Mouse (Mus musculus) CH12.LX (cell line): ENCODE measurements around the gene Plp2. TPM values are rescaled to one million over a fixed set of nuclear protein-coding genes. Genes with fewer than 3 reads are reported as not detected.
A peak's percentile ranks its signal among the peaks of the same experiment; 100 is the strongest.

Source experiments
- DNase-seq: peaks from one replicate; pipeline ENCODE4 v3.0.0-alpha.2; 2013; ENCODE audit errors: extremely low read depth
- H3K27ac ChIP-seq: 2 replicates; pipeline ENCODE4 v1.5.1; 2012; ENCODE audit warnings: low read depth, mild to moderate bottlenecking, control low read depth, moderate library complexity; ENCODE audit not compliant: insufficient read depth
- H3K27me3 ChIP-seq: replicated peaks from 2 replicates; pipeline ENCODE3; 2012; ENCODE audit warnings: inconsistent platforms
- H3K36me3 ChIP-seq, 2 experiments: replicated peaks in 1 of 2; 2 replicates each; pipeline versions ENCODE3 to v1.6.1; 2012; ENCODE audit warnings: inconsistent platforms in 1 of 2, low read length in 1 of 2, mild to moderate bottlenecking in 1 of 2, mixed read lengths in 1 of 2, moderate library complexity in 1 of 2; ENCODE audit not compliant: control insufficient read depth in 1 of 2, insufficient read depth in 1 of 2
- H3K4me1 ChIP-seq, 2 experiments: 2 replicates each; pipeline ENCODE4 v1.6.1; 2012; ENCODE audit warnings: inconsistent platforms in 1 of 2, moderate library complexity in 1 of 2; ENCODE audit not compliant: insufficient read depth in 2 of 2, control insufficient read depth in 1 of 2
- H3K4me2 ChIP-seq: 2 replicates; pipeline ENCODE4 v1.6.1; 2012; ENCODE audit warnings: low read depth, mild to moderate bottlenecking, control low read depth; ENCODE audit not compliant: poor library complexity, insufficient read depth, severe bottlenecking
- H3K4me3 ChIP-seq, 3 experiments: fragments of 150-350 bp in 1 of 3; sonication (generic) in 1 of 3; replicated peaks in 1 of 3; 2 replicates each; pipeline versions ENCODE3 to v1.5.1; 2011 to 2012; ENCODE audit warnings: low read depth in 2 of 3, low read length in 2 of 3, mild to moderate bottlenecking in 2 of 3, moderate library complexity in 2 of 3, control low read depth in 1 of 3, improper control_type of control experiment in 1 of 3, inconsistent platforms in 1 of 3, mixed read lengths in 1 of 3; ENCODE audit not compliant: poor library complexity in 1 of 3
- H3K79me2 ChIP-seq: replicated peaks from 2 replicates; pipeline ENCODE4 v1.6.1; 2012; ENCODE audit warnings: mild to moderate bottlenecking, moderate library complexity; ENCODE audit not compliant: control insufficient read depth, poor library complexity, insufficient read depth, severe bottlenecking; ENCODE audit errors: extremely low read depth
- H3K9ac ChIP-seq: 2 replicates; pipeline ENCODE4 v1.6.1; 2012; ENCODE audit warnings: low read depth, mild to moderate bottlenecking, control low read depth, moderate library complexity; ENCODE audit not compliant: insufficient read depth
- H3K9me3 ChIP-seq: replicated peaks from 2 replicates; pipeline ENCODE3; 2012; ENCODE audit warnings: low read length, inconsistent platforms, mixed read lengths
- BHLHE40 ChIP-seq: IDR thresholded peaks from 2 replicates; pipeline ENCODE4 v1.6.1; 2011; ENCODE audit warnings: mild to moderate bottlenecking, low read depth, low read length, improper control_type of control experiment
- CHD1 ChIP-seq: IDR thresholded peaks from 2 replicates; pipeline ENCODE4 v1.6.1; 2012; ENCODE audit warnings: low read depth, low read length, improper control_type of control experiment, inconsistent platforms
- CHD2 ChIP-seq: IDR thresholded peaks from 2 replicates; pipeline ENCODE4 v1.6.1; 2011; ENCODE audit warnings: low read length, improper control_type of control experiment
- CTCF ChIP-seq, 2 experiments: IDR thresholded peaks in 1 of 2; conservative IDR thresholded peaks in 1 of 2; 2 replicates each; pipeline ENCODE4 v1.5.1; 2011 to 2012; ENCODE audit warnings: low read depth in 2 of 2, low read length in 2 of 2, improper control_type of control experiment in 1 of 2, inconsistent platforms in 1 of 2, mild to moderate bottlenecking in 1 of 2, moderate library complexity in 1 of 2
- E2F4 ChIP-seq: IDR thresholded peaks from 2 replicates; pipeline ENCODE4 v1.6.1; 2011; ENCODE audit warnings: low read depth, low read length, improper control_type of control experiment; ENCODE audit not compliant: insufficient replicate concordance
- ELF1 ChIP-seq: IDR thresholded peaks from 2 replicates; pipeline ENCODE4 v1.6.1; 2014; ENCODE audit warnings: low read depth, mild to moderate bottlenecking, inconsistent platforms, low read length, improper control_type of control experiment
- EP300 ChIP-seq: IDR thresholded peaks from 2 replicates; pipeline ENCODE4 v1.6.1; 2011; ENCODE audit warnings: low read length, improper control_type of control experiment
- ETS1 ChIP-seq: conservative IDR thresholded peaks from 2 replicates; pipeline ENCODE4 v1.6.1; 2012; ENCODE audit warnings: low read depth, mild to moderate bottlenecking, inconsistent platforms, low read length, improper control_type of control experiment, moderate library complexity
- GABPA ChIP-seq: IDR thresholded peaks from 2 replicates; pipeline ENCODE4 v1.6.1; 2012; ENCODE audit warnings: low read depth, low read length, improper control_type of control experiment, inconsistent platforms; ENCODE audit not compliant: insufficient replicate concordance
- HCFC1 ChIP-seq: IDR thresholded peaks from 2 replicates; pipeline ENCODE4 v1.6.1; 2012; ENCODE audit warnings: low read depth, mild to moderate bottlenecking, inconsistent platforms, low read length, improper control_type of control experiment
- IRF4 ChIP-seq: IDR thresholded peaks from 2 replicates; pipeline ENCODE4 v1.6.1; 2014; ENCODE audit warnings: low read depth, mild to moderate bottlenecking, inconsistent platforms, low read length, improper control_type of control experiment
- JUN ChIP-seq: IDR thresholded peaks from 2 replicates; pipeline ENCODE4 v1.6.1; 2011; ENCODE audit warnings: low read depth, mild to moderate bottlenecking, low read length, improper control_type of control experiment, moderate library complexity; ENCODE audit not compliant: insufficient read depth
- JUND ChIP-seq: conservative IDR thresholded peaks from 2 replicates; pipeline ENCODE4 v1.6.1; 2011; ENCODE audit warnings: low read depth, low read length, improper control_type of control experiment
- KAT2A ChIP-seq: IDR thresholded peaks from 2 replicates; pipeline ENCODE4 v1.6.1; 2012; ENCODE audit warnings: low read length, improper control_type of control experiment, inconsistent platforms; ENCODE audit not compliant: insufficient replicate concordance
- MAFK ChIP-seq: IDR thresholded peaks from 2 replicates; pipeline ENCODE4 v1.6.1; 2011; ENCODE audit warnings: low read length, improper control_type of control experiment; ENCODE audit not compliant: insufficient replicate concordance
- MAX ChIP-seq: IDR thresholded peaks from 2 replicates; pipeline ENCODE4 v1.6.1; 2011; ENCODE audit warnings: low read length, improper control_type of control experiment
- MAZ ChIP-seq: IDR thresholded peaks from 2 replicates; pipeline ENCODE4 v1.6.1; 2012; ENCODE audit warnings: low read depth, mild to moderate bottlenecking, inconsistent platforms, low read length, improper control_type of control experiment, moderate library complexity
- MEF2A ChIP-seq: IDR thresholded peaks from 2 replicates; pipeline ENCODE4 v1.6.1; 2014; ENCODE audit warnings: low read depth, mild to moderate bottlenecking, inconsistent platforms, low read length, improper control_type of control experiment, borderline replicate concordance
- MXI1 ChIP-seq: IDR thresholded peaks from 2 replicates; pipeline ENCODE4 v1.6.1; 2011; ENCODE audit warnings: mild to moderate bottlenecking, low read depth, low read length, improper control_type of control experiment
- MYC ChIP-seq: IDR thresholded peaks from 2 replicates; pipeline ENCODE4 v1.6.1; 2011; ENCODE audit warnings: low read depth, mild to moderate bottlenecking, improper control_type of control experiment, low read length
- NELFE ChIP-seq: IDR thresholded peaks from 2 replicates; pipeline ENCODE4 v1.6.1; 2011; ENCODE audit warnings: low read depth, low read length, improper control_type of control experiment
- NRF1 ChIP-seq: IDR thresholded peaks from 2 replicates; pipeline ENCODE4 v1.6.1; 2014; ENCODE audit warnings: low read depth, mild to moderate bottlenecking, inconsistent platforms, low read length, improper control_type of control experiment, moderate library complexity
- PAX5 ChIP-seq: IDR thresholded peaks from 2 replicates; pipeline ENCODE4 v1.6.1; 2012; ENCODE audit warnings: low read length, inconsistent platforms, mixed read lengths
- POLR2A ChIP-seq: IDR thresholded peaks from 2 replicates; pipeline ENCODE4 v1.6.1; 2011; ENCODE audit warnings: low read depth, mild to moderate bottlenecking, improper control_type of control experiment, low read length
- POLR2AphosphoS2 ChIP-seq: IDR thresholded peaks from 2 replicates; pipeline ENCODE4 v1.6.1; 2011; ENCODE audit warnings: low read depth, low read length, improper control_type of control experiment
- RAD21 ChIP-seq: IDR thresholded peaks from 2 replicates; pipeline ENCODE4 v1.6.1; 2011; ENCODE audit warnings: low read depth, mild to moderate bottlenecking, low read length, improper control_type of control experiment, moderate library complexity
- RCOR1 ChIP-seq: conservative IDR thresholded peaks from 2 replicates; pipeline ENCODE4 v1.6.1; 2012; ENCODE audit warnings: low read depth, mild to moderate bottlenecking, inconsistent platforms, low read length, improper control_type of control experiment
- SIN3A ChIP-seq: IDR thresholded peaks from 2 replicates; pipeline ENCODE4 v1.6.1; 2012; ENCODE audit warnings: low read length, improper control_type of control experiment, inconsistent platforms
- SMC3 ChIP-seq: IDR thresholded peaks from 2 replicates; pipeline ENCODE4 v1.6.1; 2011; ENCODE audit warnings: low read depth, low read length, improper control_type of control experiment
- TBP ChIP-seq: conservative IDR thresholded peaks from 2 replicates; pipeline ENCODE4 v1.6.1; 2011; ENCODE audit warnings: low read depth, low read length, improper control_type of control experiment
- TCF12 ChIP-seq: IDR thresholded peaks from 2 replicates; pipeline ENCODE4 v1.6.1; 2014; ENCODE audit warnings: low read depth, mild to moderate bottlenecking, inconsistent platforms, low read length, improper control_type of control experiment
- UBTF ChIP-seq: IDR thresholded peaks from 2 replicates; pipeline ENCODE4 v1.6.1; 2012; ENCODE audit warnings: low read depth, mild to moderate bottlenecking, inconsistent platforms, low read length, improper control_type of control experiment, moderate library complexity
- USF1 ChIP-seq: IDR thresholded peaks from 2 replicates; pipeline ENCODE4 v1.6.1; 2014; ENCODE audit warnings: low read depth, mild to moderate bottlenecking, inconsistent platforms, low read length, improper control_type of control experiment
- USF2 ChIP-seq: conservative IDR thresholded peaks from 2 replicates; pipeline ENCODE4 v1.6.1; 2011; ENCODE audit warnings: low read depth, low read length, improper control_type of control experiment
- ZC3H11A ChIP-seq: IDR thresholded peaks from 2 replicates; pipeline ENCODE4 v1.6.1; 2012; ENCODE audit warnings: low read depth, mild to moderate bottlenecking, inconsistent platforms, low read length, improper control_type of control experiment
- ZKSCAN1 ChIP-seq: IDR thresholded peaks from 2 replicates; pipeline ENCODE4 v1.6.1; 2012; ENCODE audit warnings: low read depth, inconsistent platforms, low read length, improper control_type of control experiment, borderline replicate concordance
- ZMIZ1 ChIP-seq: IDR thresholded peaks from 2 replicates; pipeline ENCODE4 v1.6.1; 2012; ENCODE audit warnings: low read depth, mild to moderate bottlenecking, inconsistent platforms, low read length, improper control_type of control experiment
- ZNF384 ChIP-seq: IDR thresholded peaks from 2 replicates; pipeline ENCODE4 v1.6.1; 2012; ENCODE audit warnings: low read depth, low read length, improper control_type of control experiment, inconsistent platforms
- dilution Hi-C: fragments of 300-500 bp; cut with MboI; formaldehyde crosslinking; loops from 2 replicates; pipeline ENCODE4 v1.14.3; 2020; ENCODE audit warnings: low sequenced_read_pairs; ENCODE audit not compliant: extremely low pct_unique_long_range_greater_than_20kb, extremely low pct_ligation_motif_present
- in situ Hi-C: fragments of 300-500 bp; cut with MboI; formaldehyde crosslinking; loops from 3 replicates; pipeline ENCODE4 v1.14.3; 2019; ENCODE audit warnings: low sequenced_read_pairs, low pct_ligation_motif_present, low pct_unique_long_range_greater_than_20kb, mixed read lengths
- polyA plus RNA-seq: library from polyadenylated mRNA; unstranded; fragments of >175 nt; gene quantifications from 2 replicates; pipeline ENCODE4 v1.2.1, GENCODE M21; 2012; ENCODE audit warnings: low read depth; ENCODE audit not compliant: insufficient read length
- total RNA-seq, 2 experiments: library from RNA; depleted of rRNA; stranded (reverse); fragments of 300-350 nt in 1 of 2; fragments of >200 nt in 1 of 2; gene quantifications; 2 replicates each; pipeline ENCODE4 v1.2.3; 2012 to 2014

Plp2 gene
- total and polyA plus RNA-seq, 3 experiments: 163 to 247 (median 173) TPM

- H3K9ac ChIP-seq: peak within 1 kb of the TSS; percentile 95
- H3K36me3 ChIP-seq: peaks cover 24 to 34% of the 10 kb centered on the region in 2 experiments
- no peak within 1 kb of the TSS for H3K27ac ChIP-seq
- H3K9me3 ChIP-seq: no peaks in the 10 kb centered on the region
- H3K4me1 ChIP-seq: peaks cover 4 to 11% of the 10 kb centered on the region in 2 experiments; a peak in 3 of 4 replicates
- dilution Hi-C loops (no loop called here), in situ Hi-C loops (no loop called here)
- H3K27me3 ChIP-seq: no peaks in the 10 kb centered on the region
- peak; percentile 91 for DNase-seq
- H3K4me3 ChIP-seq: peak within 1 kb of the TSS; percentile 67 to 84 (median 70)
- peak within 1 kb of the TSS; percentile 78 for H3K4me2 ChIP-seq
- TF ChIP-seq HCFC1 (peak; percentile 100), POLR2A (peak; percentile 83), JUN (no peak), ETS1 (0 out of 2 replicates have a peak, but pooled peaks have one; percentile 36), TCF12 (0 out of 2 replicates have a peak, but pooled peaks have one; percentile 32), CHD2 (no peak), RAD21 (no peak), SIN3A (peak; percentile 48; the same call in 1 of the 2 replicates), EP300 (no peak), IRF4 (0 out of 2 replicates have a peak, but pooled peaks have one; percentile 30), ZKSCAN1 (no peak), NRF1 (peak; percentile 71), ZC3H11A (no peak), MAFK (no peak), USF1 (no peak), CTCF (conservative IDR thresholded peaks at IDR 0.05 in 1 of 2, IDR thresholded peaks at IDR 0.05 in 1 of 2; ENCODE audit: low read depth in 2 of 2, low read length in 2 of 2) (no peak), ELF1 (peak; percentile 89), MXI1 (peak; percentile 58), ZNF384 (no peak), TBP (0 out of 2 replicates have a peak, but pooled peaks have one; percentile 19), POLR2AphosphoS2 (peak; percentile 38; the same call in 1 of the 2 replicates), SMC3 (no peak), MEF2A (peak; percentile 15; the same call in 1 of the 2 replicates), BHLHE40 (peak; percentile 85), E2F4 (no peak), GABPA (peak; percentile 53; the same call in 1 of the 2 replicates), USF2 (no peak), NELFE (peak; percentile 79), MYC (no peak; the same call in 1 of the 2 replicates), MAZ (no peak), PAX5 (no peak), UBTF (no peak), JUND (no peak), RCOR1 (no peak), CHD1 (no peak), ZMIZ1 (no peak), KAT2A (peak; percentile 95; the same call in 1 of the 2 replicates), MAX (no peak; the same call in 1 of the 2 replicates)
- H3K79me2 ChIP-seq: peaks cover 24% of the 10 kb centered on the region
Observed at GRCm38 (mm10) chrX:7696954-7697381, 25.8 kb upstream of the Plp2 start, which contains the start of gene Gpkow. Gene Gpkow (plus strand): TSS chrX:7697131.
